Mouse (Mus musculus) gastrocnemius, postnatal 4 days (tissue): ENCODE results near the gene Fkbp11. TPM values are rescaled to one million over a fixed set of nuclear protein-coding genes. Genes with fewer than 3 reads are reported as not detected.
"Not testable (repeated sequence)": the region's sequence is repeated elsewhere in the genome, so short reads cannot be mapped to it uniquely, and the experiment has no call there.

Experiments used
- DNase-seq, 2 experiments: peaks; one replicate each; pipeline ENCODE4 v3.0.0; 2021 to 2022; ENCODE audit warnings: low spot score in 2 of 2, mixed read lengths in 2 of 2
- long read RNA-seq, 2 experiments: library from polyadenylated mRNA; stranded (forward); transcript quantifications; one replicate each; pipeline ENCODE4 v2.0.0; 2021
- total RNA-seq, 2 experiments: library from RNA; stranded (reverse); gene quantifications; 2 replicates each; pipeline ENCODE4 v1.2.3; 2021

The Fkbp11 gene
- total RNA-seq: 10 to 100 TPM; 16.6 to 17.2 TPM
- long read RNA-seq, experiment 1, transcript Fkbp11-201 (6 exons, 734 nt): major isoform, 13 of 15 reads
- long read RNA-seq, experiment 1, partial matches to known transcripts: 2 of 15 reads
- long read RNA-seq, experiment 1, other reads (novel, unspliced or antisense): 0 of 15 reads
- long read RNA-seq, experiment 2, transcript Fkbp11-201 (6 exons, 734 nt): major isoform, 15 of 16 reads
- long read RNA-seq, experiment 2, partial matches to known transcripts: 1 of 16 reads
- long read RNA-seq, experiment 2, other reads (novel, unspliced or antisense): 0 of 16 reads

GRCm38 (mm10) chr15:98727443-98728321, at the start of gene Fkbp11:
TSS of gene Fkbp11 (minus strand) at chr15:98728198.
- DNase-seq: peak; percentile 28 to 60

- DNase-seq: no peak
Measured at GRCm38 (mm10) chr15:98777762-98778161, 49.8 kb upstream of the Fkbp11 start, which contains the start of gene Wnt10b. TSS of gene Wnt10b (minus strand) at chr15:98778150.

- no peak for DNase-seq
Measured at GRCm38 (mm10) chr15:98777005-98777616, 49.1 kb upstream of the Fkbp11 start.

- no peak for DNase-seq
Measured at GRCm38 (mm10) chr15:98776280-98777004, 48.4 kb upstream of the Fkbp11 start.

- DNase-seq: no peak
Measured at GRCm38 (mm10) chr15:98775533-98775932, 47.5 kb upstream of the Fkbp11 start.

GRCm38 (mm10) chr15:98774096-98774495, 46.1 kb upstream of the Fkbp11 start:
- DNase-seq: no peak

GRCm38 (mm10) chr15:98772511-98773211, 44.7 kb upstream of the Fkbp11 start:
- DNase-seq: no peak

- DNase-seq: no peak
Measured at GRCm38 (mm10) chr15:98771813-98772425, 43.9 kb upstream of the Fkbp11 start.

- DNase-seq: no peak
Measured at GRCm38 (mm10) chr15:98768259-98768658, 40.3 kb upstream of the Fkbp11 start.

GRCm38 (mm10) chr15:98765929-98766328, 37.9 kb upstream of the Fkbp11 start:
- DNase-seq: no peak

GRCm38 (mm10) chr15:98762670-98763529, 34.9 kb upstream of the Fkbp11 start, which contains the start of gene Arf3:
TSS of gene Arf3 (minus strand) at chr15:98763214.
- peak; percentile 94 to 96 for DNase-seq

GRCm38 (mm10) chr15:98762201-98762621, 34.2 kb upstream of the Fkbp11 start:
- DNase-seq: peak; percentile 58 to 72

GRCm38 (mm10) chr15:98754125-98754524, 26.1 kb upstream of the Fkbp11 start:
- no peak for DNase-seq

GRCm38 (mm10) chr15:98753021-98753423, 25.0 kb upstream of the Fkbp11 start:
- no peak for DNase-seq

GRCm38 (mm10) chr15:98749093-98749492, 21.1 kb upstream of the Fkbp11 start:
- DNase-seq: no peak

GRCm38 (mm10) chr15:98747296-98747695, 19.3 kb upstream of the Fkbp11 start:
- DNase-seq: no peak

GRCm38 (mm10) chr15:98746344-98746965, 18.5 kb upstream of the Fkbp11 start:
- DNase-seq: no peak

- not testable (repeated sequence) for DNase-seq
Measured at GRCm38 (mm10) chr15:98743863-98744262, 15.9 kb upstream of the Fkbp11 start.
